Mouse (Mus musculus) lung, adult 2 months (tissue): ENCODE measurements around the gene Olfr1317. TPM values are rescaled to one million over a fixed set of nuclear protein-coding genes. Genes with fewer than 3 reads are reported as not detected.

Experiments used
- DNase-seq: peaks from one replicate; pipeline ENCODE4 v3.0.0; 2022
- H3K4me1 ChIP-seq: fragments of 200-500 bp; 2 replicates; pipeline ENCODE4 v1.6.1; 2011; ENCODE audit warnings: low read length; ENCODE audit not compliant: control insufficient read depth, insufficient read depth
- H3K4me3 ChIP-seq: fragments of 200-500 bp; replicated peaks from 2 replicates; pipeline ENCODE3; 2011; ENCODE audit warnings: low read depth, mild to moderate bottlenecking, control low read depth, low read length; ENCODE audit errors: extremely low read depth
- CTCF ChIP-seq: fragments of 200-500 bp; IDR thresholded peaks from 2 replicates; pipeline ENCODE4 v1.5.1; 2011; ENCODE audit warnings: mild to moderate bottlenecking, low read length, control low read depth; ENCODE audit not compliant: insufficient read depth
- POLR2A ChIP-seq: fragments of 200-500 bp; IDR thresholded peaks from 2 replicates; pipeline ENCODE4 v1.6.1; 2011; ENCODE audit warnings: low read depth, mild to moderate bottlenecking, control low read depth, low read length, borderline replicate concordance; ENCODE audit errors: extremely low read depth
- WGBS: fragments of 180-500 bp; shearing (Covaris S2); methylation state at CpG from one replicate; pipeline ENCODE4 v1.1.7; 2018; 5-methylcytosine and 5-hydroxymethylcytosine counted together
- polyA plus RNA-seq: library from polyadenylated mRNA; depleted of rRNA; stranded (reverse); fragments of >200 nt; gene quantifications from 2 replicates; pipeline ENCODE4 v1.2.3, GENCODE M21; 2012; rRNA removed

Olfr1317 gene
- not detected in 2 replicates for polyA plus RNA-seq

DNA sequence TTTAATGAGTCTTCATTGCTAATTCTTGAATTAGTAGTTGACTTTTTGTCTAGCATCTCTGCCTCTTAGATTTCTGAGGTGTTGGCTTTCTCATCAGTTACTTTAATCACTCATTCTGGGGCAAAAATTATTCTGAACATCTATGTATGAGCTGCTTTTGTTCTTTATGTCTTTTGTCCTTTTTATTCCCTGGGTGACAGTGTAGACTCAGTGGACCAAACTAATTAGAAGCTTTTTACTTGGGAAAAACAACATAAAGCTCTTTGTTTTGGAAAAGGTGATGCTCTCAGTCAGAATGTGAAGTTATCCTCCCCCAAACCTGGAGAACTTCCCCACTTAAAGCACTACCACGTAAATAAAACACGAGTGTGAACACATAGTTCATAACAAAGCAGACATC, at the start of gene Olfr1317:
Gene Olfr1317, plus strand, starts transcription at position 301 of the 400 bp plus-strand sequence.
- DNase-seq, result no peak
- TF ChIP-seq CTCF (no peak), POLR2A (no peak)
- Histone ChIP-seq H3K4me1 (no peaks in the 10 kb centered on the region), H3K4me3 (no peak within 1 kb of the TSS)
- 57% methylated on average over 2 of the region's 2 CpGs for WGBS

DNA sequence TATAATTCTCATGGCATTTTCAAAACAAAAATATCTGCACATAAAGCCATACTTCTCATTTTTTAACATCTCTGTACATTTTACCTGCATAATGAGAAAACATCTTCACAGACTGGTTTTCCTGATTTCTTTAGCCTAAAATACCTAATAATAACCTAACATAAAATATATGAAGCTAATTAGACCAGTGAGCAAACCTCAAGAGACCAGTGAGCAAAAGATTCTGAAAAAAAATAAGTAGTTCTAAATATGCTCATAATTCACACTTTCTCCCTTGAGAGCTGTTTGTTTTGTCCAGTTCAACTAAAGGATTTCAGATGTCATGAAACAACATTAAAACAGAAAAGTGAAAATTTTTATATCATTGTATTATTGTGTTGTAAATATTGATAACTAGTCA, 43.4 kb upstream of the Olfr1317 start, which contains the start of gene Olfr1314:
Gene Olfr1314, minus strand, starts transcription at position 101 of the 400 bp plus-strand sequence.
- Histone ChIP-seq H3K4me1 (no peaks in the 10 kb centered on the region), H3K4me3 (no peak within 1 kb of the TSS)
- no peak for DNase-seq
- no peak for TF ChIP-seq CTCF
- no peak for TF ChIP-seq POLR2A

DNA sequence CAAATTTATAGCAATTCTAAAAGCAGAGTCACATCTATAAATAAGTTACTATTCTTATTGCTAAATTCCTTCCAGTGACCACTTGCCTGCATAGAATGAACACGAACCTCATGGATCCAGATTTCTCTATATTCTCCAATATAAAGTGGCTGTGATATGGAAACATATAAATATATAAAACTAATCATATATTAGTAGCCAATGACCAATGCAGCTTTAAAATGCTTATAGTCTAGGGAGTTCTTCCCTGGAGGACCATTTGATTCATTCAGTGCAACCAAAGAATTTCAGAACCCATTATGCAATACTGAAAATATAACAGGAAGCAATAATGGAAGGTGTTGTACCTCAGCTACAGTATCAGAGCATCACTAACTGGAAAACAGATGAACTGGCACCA, 24.8 kb upstream of the Olfr1317 start, which contains the start of gene Olfr1315-ps1:
Gene Olfr1315-ps1, minus strand, starts transcription at position 101 of the 400 bp plus-strand sequence.
- 71% methylated on average over 1 of the region's 1 CpGs for WGBS
- TF ChIP-seq CTCF (no peak), POLR2A (no peak)
- Histone ChIP-seq H3K4me1 (no peaks in the 10 kb centered on the region), H3K4me3 (no peak within 1 kb of the TSS)
- no peak for DNase-seq

DNA sequence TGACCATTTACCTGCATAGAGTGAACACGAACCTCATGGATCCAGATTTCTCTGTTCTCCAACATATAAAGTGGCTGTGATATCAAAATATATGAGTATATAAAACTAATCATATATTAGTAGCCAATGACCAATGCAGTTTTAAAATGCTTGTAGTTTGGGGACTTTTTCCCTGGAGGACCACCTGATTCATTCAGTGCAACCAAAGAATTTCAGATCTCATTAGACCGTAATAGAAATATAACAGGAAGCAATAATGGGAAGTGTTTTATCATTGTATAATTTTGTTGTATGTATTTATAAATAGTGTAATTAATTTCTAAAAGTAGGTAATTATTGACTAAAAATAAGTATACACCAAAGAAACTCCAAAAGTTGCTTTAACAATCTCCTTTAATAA, 5.3 kb upstream of the Olfr1317 start, which contains the start of gene Olfr1316:
Gene Olfr1316, minus strand, starts transcription at position 101 of the 400 bp plus-strand sequence.
- 85% methylated on average over 2 of the region's 2 CpGs for WGBS
- no peaks in the 10 kb centered on the region for H3K4me1 ChIP-seq
- no peak for DNase-seq
- TF ChIP-seq CTCF, result no peak
- no peak within 1 kb of the TSS for H3K4me3 ChIP-seq

GRCm38 (mm10) chr2:112153898-112154297, 13.8 kb downstream of the Olfr1317 start, which contains the start of gene Olfr1318:
Gene Olfr1318 (plus strand): TSS chr2:112154198.
- no peak within 1 kb of the TSS for H3K4me3 ChIP-seq
- DNase-seq, result no peak
- no peaks in the 10 kb centered on the region for H3K4me1 ChIP-seq
- TF ChIP-seq CTCF, result no peak

Other genes with a start within 250 kb of the Olfr1317 start
- not detected in 2 replicates for gene Olfr1306, start 224.1 kb upstream of the Olfr1317 start, polyA plus RNA-seq
- not detected in 2 replicates for gene Olfr1307, start 190.9 kb upstream of the Olfr1317 start, polyA plus RNA-seq
- gene Olfr1308, start 175.4 kb upstream of the Olfr1317 start, polyA plus RNA-seq, result not detected in 2 replicates
- not detected in 2 replicates for gene Olfr1309, start 150.0 kb upstream of the Olfr1317 start, polyA plus RNA-seq
- not detected in 2 replicates for gene Olfr1310, start 127.6 kb upstream of the Olfr1317 start, polyA plus RNA-seq
- not detected in 2 replicates for gene Olfr1311, start 115.9 kb upstream of the Olfr1317 start, polyA plus RNA-seq
- gene Olfr1312, start 90.1 kb upstream of the Olfr1317 start, polyA plus RNA-seq, result not detected in 2 replicates
- not detected in 2 replicates for gene Olfr1313, start 62.5 kb upstream of the Olfr1317 start, polyA plus RNA-seq
- not detected in 2 replicates for gene Olfr1314, start 43.5 kb upstream of the Olfr1317 start, polyA plus RNA-seq
- not detected in 2 replicates for gene Olfr1315-ps1, start 24.9 kb upstream of the Olfr1317 start, polyA plus RNA-seq
- gene Olfr1316, start 5.4 kb upstream of the Olfr1317 start, polyA plus RNA-seq, result not detected in 2 replicates
- gene Olfr1318, start 13.9 kb downstream of the Olfr1317 start, polyA plus RNA-seq, result not detected in 2 replicates
- gene Lpcat4, start 99.1 kb downstream of the Olfr1317 start, polyA plus RNA-seq, result 48.6 and 50.9 TPM in 2 replicates
- gene Nutm1, start 119.0 kb downstream of the Olfr1317 start, polyA plus RNA-seq, result not detected in 2 replicates
- gene Nop10, start 121.6 kb downstream of the Olfr1317 start, polyA plus RNA-seq, result 40.3 and 50.4 TPM in 2 replicates
- 34.7 and 49.1 TPM in 2 replicates for gene Slc12a6, start 125.5 kb downstream of the Olfr1317 start, polyA plus RNA-seq
- not detected in 2 replicates for gene Gm21985, start 126.0 kb downstream of the Olfr1317 start, polyA plus RNA-seq
- 76.8 and 95.5 TPM in 2 replicates for gene Emc4, start 227.7 kb downstream of the Olfr1317 start, polyA plus RNA-seq
- 1.2 and 2.3 TPM in 2 replicates for gene Katnbl1, start 238.9 kb downstream of the Olfr1317 start, polyA plus RNA-seq